Comparison of ENCODE assay signal across 22 mouse cellular contexts in the genomic region with DNA sequence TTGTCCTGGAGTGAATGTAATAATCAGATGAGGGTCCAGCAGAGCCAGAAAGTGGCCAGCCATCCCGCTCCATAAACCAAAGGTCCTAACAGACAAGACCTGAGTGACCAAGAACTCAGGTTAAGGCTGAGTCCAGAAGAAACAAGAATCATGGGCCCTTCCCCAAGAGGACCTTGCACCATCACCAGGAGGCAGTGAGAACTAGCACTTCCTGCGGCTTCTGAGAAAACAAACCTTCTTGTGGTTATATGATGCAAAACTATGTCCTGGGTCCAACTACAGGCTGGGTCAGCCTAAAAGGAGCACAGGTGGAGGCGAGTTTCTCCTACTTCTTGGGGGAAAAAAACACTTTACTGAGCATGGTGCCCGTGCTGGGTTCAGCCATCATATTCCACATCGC.
"Had no signal": no experiment of that assay in that cellular context is flagged by ENCODE, and none has a peak within 500 bp of the region (broad histone marks: within the 10 kb centered on the region; RNA-seq: fewer than 3 reads in every experiment).

No protein-coding gene starts in this region.

- H3K9me3 ChIP-seq: lung, embryonic 15.5 days; midbrain, embryonic 13.5 days; neural tube, embryonic 12.5 days; neural tube, embryonic 15.5 days; stomach, embryonic 15.5 days had no signal

- H3K4me1 ChIP-seq: lung, embryonic 15.5 days; midbrain, embryonic 13.5 days; neural tube, embryonic 12.5 days; stomach, embryonic 15.5 days had no signal

- H3K4me2 ChIP-seq: liver, embryonic 11.5 days; lung, embryonic 15.5 days; midbrain, embryonic 13.5 days; neural tube, embryonic 12.5 days; neural tube, embryonic 15.5 days; stomach, embryonic 15.5 days had no signal

- H3K36me3 ChIP-seq: lung, embryonic 15.5 days; neural tube, embryonic 12.5 days; stomach, embryonic 15.5 days had no signal

- H3K27me3 ChIP-seq: lung, embryonic 15.5 days; midbrain, embryonic 13.5 days; neural tube, embryonic 12.5 days; neural tube, embryonic 15.5 days; stomach, embryonic 15.5 days had no signal

- H3K27ac ChIP-seq: kidney, postnatal 0 days; left cerebral cortex, adult 2 months; liver, embryonic 14.5 days; lung, embryonic 15.5 days; midbrain, embryonic 13.5 days; neural tube, embryonic 12.5 days; neural tube, embryonic 15.5 days; stomach, embryonic 15.5 days had no signal

- DNase-seq: kidney, adult 2 months; kidney, postnatal 36 days; layer of hippocampus, postnatal 36 days; lung, adult 18-20 months; lung, postnatal 10 days; lung, postnatal 36 days; retina, postnatal 1 day; right cerebral cortex, postnatal 25 days; spleen, adult 18-20 months; thymus, postnatal 25 days had no signal

- H3K4me3 ChIP-seq: left cerebral cortex, adult 2 months; lung, embryonic 15.5 days; midbrain, embryonic 13.5 days; myocyte; neural tube, embryonic 12.5 days; neural tube, embryonic 15.5 days; stomach, embryonic 15.5 days had no signal

- H3K9ac ChIP-seq: liver, embryonic 14.5 days; lung, embryonic 15.5 days; midbrain, embryonic 13.5 days; neural tube, embryonic 12.5 days; neural tube, embryonic 15.5 days; stomach, embryonic 15.5 days had no signal

- ATAC-seq: intestine, postnatal 0 days; midbrain, embryonic 13.5 days; midbrain, embryonic 16.5 days had no signal
